Mouse (Mus musculus) bone marrow macrophage, adult 2 months (primary cell): Measurements from ENCODE around the gene Myh2.

ENCODE experiments used
- CTCF ChIP-seq: IDR thresholded peaks from 2 replicates; pipeline ENCODE4 v1.5.1; 2012; ENCODE audit warnings: low read depth, mild to moderate bottlenecking, low read length, moderate library complexity
- POLR2A ChIP-seq: IDR thresholded peaks from 2 replicates; pipeline ENCODE4 v1.6.1; 2012; ENCODE audit warnings: mild to moderate bottlenecking, low read depth, low read length, borderline replicate concordance

DNA sequence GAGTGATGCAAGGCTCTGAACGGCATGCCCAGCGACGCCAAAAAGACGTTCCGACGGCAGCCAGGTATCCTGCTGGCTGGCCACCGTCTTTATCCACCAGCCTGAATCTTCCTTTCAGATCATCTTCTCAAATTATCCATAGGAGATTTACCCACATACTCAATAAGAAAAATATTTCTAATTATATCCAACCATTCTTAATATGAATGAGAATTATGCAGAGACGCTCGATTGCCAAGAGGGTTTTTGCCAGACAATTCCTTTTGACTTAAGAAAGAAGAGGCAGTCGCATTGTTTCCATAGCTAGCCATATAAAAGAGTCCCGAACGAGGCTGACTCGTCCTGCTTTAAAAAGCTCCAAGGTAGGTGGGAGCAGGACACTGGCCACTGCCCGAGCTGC is at the start of gene Myh2:
- TF ChIP-seq CTCF (no peak), POLR2A (no peak)
